Mouse (Mus musculus): Measurements from ENCODE around the gene Zfp595.

DNA sequence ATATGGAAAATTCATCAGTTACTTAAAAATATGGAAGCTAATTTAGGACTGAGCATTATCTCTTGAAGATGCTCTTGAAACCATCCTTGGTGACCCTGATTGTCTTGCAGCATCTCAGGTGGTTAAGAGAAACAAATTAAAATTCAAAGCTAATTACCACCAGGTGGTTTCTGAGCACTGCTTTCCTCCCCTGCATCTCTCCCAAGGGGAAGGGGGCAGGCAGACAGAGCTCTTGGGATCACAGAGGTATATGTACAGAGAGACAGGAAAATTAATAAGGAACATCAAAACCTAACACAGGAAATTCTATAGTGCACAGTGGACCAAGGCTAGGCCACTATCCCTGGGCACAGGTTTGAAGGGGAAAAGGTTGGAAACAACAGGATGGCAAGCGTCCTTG, 507 bp upstream of the Zfp595 start:
- no peak for TF ChIP-seq TBP (conservative IDR thresholded peaks at IDR 0.05; ENCODE audit: low read depth, low read length)
- TF ChIP-seq CTCF (conservative IDR thresholded peaks at IDR 0.05 in 1 of 2, IDR thresholded peaks at IDR 0.05 in 1 of 2; ENCODE audit: low read depth in 2 of 2, low read length in 2 of 2) = no peak
- TF ChIP-seq KAT2A (IDR thresholded peaks at IDR 0.05; ENCODE audit: insufficient replicate concordance, low read length) = no peak
- TF ChIP-seq MAFK (IDR thresholded peaks at IDR 0.05; ENCODE audit: insufficient replicate concordance, low read length) = no peak
